Mouse (Mus musculus): ENCODE results near the gene Wee2. TPM values are rescaled to one million over a fixed set of nuclear protein-coding genes. Genes with fewer than 3 reads are reported as not detected.

The Wee2 gene
- polyA plus RNA-seq, 2 experiments from 2014 or later, result not detected

DNA sequence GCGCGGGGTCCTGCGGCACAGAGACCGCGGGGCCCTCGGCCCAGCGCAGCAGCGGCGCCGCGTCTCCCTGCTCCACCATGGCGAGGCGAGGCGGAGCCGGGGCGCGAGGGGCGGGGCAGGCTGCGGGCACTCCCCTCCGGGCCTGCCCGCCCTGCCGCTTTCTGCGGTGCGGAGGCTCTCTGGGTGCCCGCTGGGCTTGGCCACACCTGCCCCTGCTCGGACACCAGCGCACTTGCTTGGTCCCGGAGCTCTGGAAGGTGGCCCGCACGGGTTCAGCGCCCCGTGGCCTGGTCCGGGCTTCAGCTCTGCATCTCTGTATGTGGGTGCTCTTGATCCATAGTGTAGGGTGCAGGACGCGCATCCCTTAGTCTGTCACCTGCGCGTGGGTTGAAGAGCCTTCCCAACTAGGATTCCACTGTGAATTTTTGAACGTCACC, 2.8 kb upstream of the Wee2 start, which contains the start of gene E330009J07Rik:
E330009J07Rik (minus strand) TSS at position 89 of the 437 bp plus-strand sequence.
- peak; percentile 76 for ATAC-seq

- ATAC-seq, result peak; percentile 78
These were observed 843 bp downstream of the Wee2 start for GRCm38 (mm10) chr6:40439731-40440130.

GRCm38 (mm10) chr6:40441276-40441675, 2.4 kb downstream of the Wee2 start:
- ATAC-seq, result no peak

- no peak for ATAC-seq
These were observed 2.9 kb downstream of the Wee2 start for GRCm38 (mm10) chr6:40441755-40442154.

GRCm38 (mm10) chr6:40443281-40443928, 4.5 kb downstream of the Wee2 start:
- ATAC-seq, result no peak

- ATAC-seq, result no peak
These were observed 9.7 kb downstream of the Wee2 start for GRCm38 (mm10) chr6:40448626-40449025.

DNA sequence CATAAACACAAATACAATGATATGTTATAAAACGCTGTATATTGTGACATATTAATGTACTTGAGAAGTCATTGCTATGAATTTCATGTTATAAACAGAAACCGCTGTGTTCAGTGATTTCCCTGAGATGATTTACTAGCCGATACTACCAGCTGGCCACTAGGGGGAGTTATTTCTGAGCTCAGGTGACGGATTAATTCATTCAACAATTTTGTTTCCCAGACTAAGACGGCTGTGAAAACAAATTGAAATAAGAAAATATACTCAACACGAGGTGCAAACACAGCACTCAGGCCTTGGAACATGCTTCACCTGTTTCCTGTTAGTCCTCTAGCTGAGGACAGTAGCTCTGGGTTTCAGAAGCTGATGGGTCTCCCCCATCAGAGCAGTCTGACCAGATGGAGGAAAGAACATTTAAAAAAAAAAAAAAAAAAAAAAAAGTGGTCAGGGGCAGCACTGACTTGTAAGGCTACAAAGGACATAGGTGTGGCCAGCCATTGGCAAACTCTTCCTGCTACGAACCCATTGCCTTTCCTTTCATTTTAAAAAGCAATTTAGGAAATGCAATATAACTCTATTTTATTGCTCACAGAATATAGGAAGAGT, 15.7 kb downstream of the Wee2 start:
- ATAC-seq, result peak; percentile 77

GRCm38 (mm10) chr6:40465710-40466109, 26.8 kb downstream of the Wee2 start:
- ATAC-seq, result peak; percentile 65

DNA sequence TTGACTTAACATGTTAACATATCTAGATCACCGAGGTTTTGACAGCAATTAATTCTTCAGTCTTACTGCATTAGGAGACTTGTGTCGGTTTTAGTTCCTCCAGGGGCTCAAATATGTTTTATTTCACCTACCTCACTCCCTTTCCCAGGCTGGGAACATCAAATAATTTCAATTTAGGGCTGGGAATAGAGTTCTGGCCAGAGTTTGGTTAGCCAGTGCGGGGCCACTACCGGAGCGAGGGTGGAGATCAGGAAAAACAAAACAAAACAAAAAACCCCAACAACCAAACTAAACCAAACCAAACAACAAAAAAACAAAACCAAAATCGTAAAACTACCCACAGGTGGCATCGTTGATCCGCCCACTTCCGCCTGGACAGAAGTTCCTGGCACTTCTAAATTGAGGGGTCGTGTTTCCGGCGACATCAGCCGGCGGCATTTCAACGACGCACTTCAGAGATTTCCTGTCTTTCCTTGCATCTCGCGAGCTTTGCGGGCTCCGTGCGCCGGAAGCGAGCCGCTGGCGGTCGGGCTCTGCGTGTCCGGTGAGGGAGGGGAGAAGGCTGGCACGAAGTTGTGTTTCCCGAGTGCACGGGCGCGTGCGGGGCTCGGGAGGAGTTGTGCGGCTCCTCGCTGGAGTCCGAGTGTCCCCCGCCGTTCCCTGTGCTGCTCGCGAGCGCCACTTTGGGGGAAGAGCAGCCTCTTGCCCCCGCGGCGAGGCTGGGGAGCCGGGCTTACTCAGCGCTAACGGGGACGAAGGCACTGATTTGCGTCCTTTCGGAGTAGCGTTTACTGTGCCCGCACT, 32.2 kb downstream of the Wee2 start, which contains the start of gene Ssbp1:
Ssbp1 (plus strand) TSS at position 437 of the 804 bp plus-strand sequence.
- ATAC-seq, result peak; percentile 95

DNA sequence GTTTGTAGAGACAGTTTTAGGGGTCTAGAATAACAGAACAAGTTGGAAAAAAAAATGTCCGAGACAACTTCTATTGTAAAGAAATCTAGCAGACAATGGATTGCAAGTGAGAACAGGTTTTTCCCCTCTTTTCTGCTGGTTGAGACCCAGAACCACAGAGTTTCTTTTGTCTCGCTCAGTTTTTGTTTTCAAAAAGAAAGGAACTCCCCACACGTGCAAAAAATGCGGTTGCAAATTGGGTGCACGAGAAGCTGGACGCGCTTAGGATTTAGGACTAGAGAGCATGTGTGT, 32.8 kb downstream of the Wee2 start:
- ATAC-seq, result peak; percentile 27

- ATAC-seq, result no peak
These were observed 37.2 kb downstream of the Wee2 start for GRCm38 (mm10) chr6:40476132-40476531.

DNA sequence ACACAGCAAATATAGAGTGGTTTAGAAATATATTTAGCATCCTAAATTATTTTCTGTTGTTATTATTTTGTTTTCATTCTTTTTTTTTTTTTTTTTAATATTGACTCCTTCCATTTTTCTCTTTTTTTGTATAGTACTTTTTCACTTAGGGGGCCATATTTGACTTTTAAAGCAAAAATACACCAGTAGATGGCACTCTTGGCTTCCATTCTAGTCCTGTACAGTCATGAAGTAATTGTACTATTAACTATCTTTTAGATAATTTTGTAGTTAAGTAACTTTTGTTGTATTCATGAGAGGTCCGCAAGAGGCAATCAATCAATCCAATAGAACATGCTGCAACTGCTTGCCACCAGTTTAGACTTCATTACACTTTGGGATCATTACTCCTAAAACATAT, 40.8 kb downstream of the Wee2 start:
- peak; percentile 47 for ATAC-seq

DNA sequence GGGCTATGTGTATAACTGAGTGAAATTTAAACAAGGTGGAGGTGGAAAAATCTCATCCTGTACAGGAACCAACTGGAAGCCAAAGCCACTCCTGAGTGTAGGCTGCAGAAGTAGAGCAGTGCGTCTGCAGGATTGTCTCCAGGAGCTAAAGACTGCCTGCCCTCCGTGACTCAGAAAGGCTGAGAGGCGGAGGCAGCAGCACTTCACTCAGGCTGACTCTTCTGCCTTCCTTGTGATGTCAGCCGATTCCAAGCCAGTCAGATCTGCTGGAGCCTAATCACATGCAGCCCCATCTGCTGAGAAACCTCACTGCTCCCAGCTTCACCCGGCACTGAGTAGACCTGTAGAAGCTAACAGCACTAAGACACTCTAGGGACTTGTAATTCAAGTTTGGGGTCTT, 43.4 kb downstream of the Wee2 start:
- ATAC-seq, result no peak

GRCm38 (mm10) chr6:40490933-40491332, 52.0 kb downstream of the Wee2 start, which contains the start of gene Tas2r137:
TSS of gene Tas2r137 (plus strand) at chr6:40491233.
- no peak for ATAC-seq

DNA sequence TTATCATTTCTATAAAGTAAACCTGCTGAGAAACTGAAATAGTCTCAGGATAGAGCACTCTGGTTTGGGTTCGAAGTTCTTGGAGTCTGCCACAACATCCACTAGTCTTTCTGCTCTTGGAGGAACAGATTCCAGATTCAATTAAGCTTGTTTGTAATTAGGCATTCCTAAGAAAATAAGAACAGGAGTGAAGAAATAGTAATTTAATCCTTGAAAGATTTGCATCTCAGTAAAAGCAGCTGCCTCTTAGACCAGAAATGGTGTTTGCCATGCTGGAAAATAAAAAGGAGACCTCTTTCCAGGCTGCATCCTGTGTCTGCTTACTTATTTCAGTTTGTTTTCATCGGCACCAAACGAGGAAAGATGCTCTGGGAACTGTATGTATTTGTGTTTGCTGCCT, 54.3 kb downstream of the Wee2 start, which contains the start of gene Tas2r108:
Tas2r108 (plus strand) TSS at position 301 of the 400 bp plus-strand sequence.
- no peak for ATAC-seq

Other genes with a start within 250 kb of the Wee2 start
- gene Agk, start 113.9 kb upstream of the Wee2 start, polyA plus RNA-seq (2017; shearing (Covaris generic)), result 10 to 100 TPM; 60.1 to 72.0 TPM
- gene E330009J07Rik, start 3.0 kb upstream of the Wee2 start, polyA plus RNA-seq (2017; shearing (Covaris generic)), result 1 to 10 TPM; 4.1 to 7.9 TPM
- gene Ssbp1, start 32.3 kb downstream of the Wee2 start, polyA plus RNA-seq (2017; shearing (Covaris generic)), result 100 to 1,000 TPM; 112 to 118 TPM
- not detected for gene Tas2r137, start 52.1 kb downstream of the Wee2 start, polyA plus RNA-seq (2017; shearing (Covaris generic))
- not detected for gene Tas2r108, start 54.4 kb downstream of the Wee2 start, polyA plus RNA-seq (2017; shearing (Covaris generic))
- not detected for gene Prss37, start 80.4 kb downstream of the Wee2 start, polyA plus RNA-seq (2017; shearing (Covaris generic))
- not detected for gene Olfr461, start 116.0 kb downstream of the Wee2 start, polyA plus RNA-seq (2017; shearing (Covaris generic))
- gene Olfr460, start 130.4 kb downstream of the Wee2 start, polyA plus RNA-seq (2017; shearing (Covaris generic)), result not detected
- gene Clec5a, start 146.7 kb downstream of the Wee2 start, polyA plus RNA-seq (2017; shearing (Covaris generic)), result not detected
- not detected for gene Tas2r138, start 174.2 kb downstream of the Wee2 start, polyA plus RNA-seq (2017; shearing (Covaris generic))
- gene Mgam, start 189.7 kb downstream of the Wee2 start, polyA plus RNA-seq (2017; shearing (Covaris generic)), result under 1 TPM in 1 of 2 experiments, not detected in 1; 0.16 TPM